Comparison of ENCODE assay signal across 27 mouse cellular contexts in the genomic region with DNA sequence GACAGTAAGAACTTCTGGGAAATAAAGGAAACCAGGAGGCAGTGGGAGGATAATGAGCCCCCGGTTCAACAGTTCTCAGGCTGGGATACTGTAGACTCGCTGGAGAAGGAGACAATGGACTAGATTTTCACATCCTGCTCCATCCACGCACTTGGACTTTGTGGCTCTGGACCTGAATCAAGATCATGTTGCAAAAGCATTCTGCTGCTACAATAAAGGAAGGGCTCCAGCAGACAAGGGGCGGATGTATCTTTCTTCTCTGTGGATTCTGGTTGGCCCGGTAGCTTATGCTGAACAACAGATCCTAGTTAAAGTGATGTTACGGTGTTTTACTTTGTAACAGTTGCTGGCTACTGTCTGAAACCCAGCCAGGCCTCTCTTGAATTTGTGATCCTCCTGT. TPM values are rescaled to one million over a fixed set of nuclear protein-coding genes. Genes with fewer than 3 reads are reported as not detected.
DNase-seq lines count a peak whose midpoint lies in the region; ATAC-seq and TF ChIP-seq lines count a peak whose summit lies in the region.
"Had no signal": no experiment of that assay in that cellular context is flagged by ENCODE, and none has a peak within 500 bp of the region (broad histone marks: within the 10 kb centered on the region; RNA-seq: fewer than 3 reads in every experiment).

No protein-coding gene starts in this region.

- no peaks in the 10 kb centered on the region for H3K36me3 ChIP-seq in liver, adult 2 months (ENCODE audit: control insufficient read depth, insufficient read depth, low read length)
- H3K36me3 ChIP-seq in intestine, embryonic 16.5 days (ENCODE audit: control insufficient read depth, insufficient read depth, low read length): no peaks in the 10 kb centered on the region
- H3K36me3 ChIP-seq in liver, embryonic 15.5 days (replicated peaks): no peaks in the 10 kb centered on the region
- no peaks in the 10 kb centered on the region for H3K36me3 ChIP-seq in stomach, embryonic 16.5 days (ENCODE audit: control insufficient read depth, insufficient read depth, low read length)
- H3K36me3 ChIP-seq: heart, embryonic 13.5 days; hindbrain, embryonic 10.5 days; hindbrain, embryonic 15.5 days; limb, embryonic 13.5 days had no signal

- TF ChIP-seq CTCF in liver, adult 2 months (IDR thresholded peaks at IDR 0.05; ENCODE audit: low read depth, low read length): no peak

- 14% methylated on average over 6 of the region's 6 CpGs for WGBS in liver, adult 2 months
- 74% methylated on average over 6 of the region's 6 CpGs for WGBS in intestine, embryonic 16.5 days
- 69% methylated on average over 6 of the region's 6 CpGs for WGBS in liver, embryonic 15.5 days (ENCODE audit: insufficient replicate concordance)
- 77% methylated on average over 6 of the region's 6 CpGs for WGBS in stomach, embryonic 16.5 days

- H3K27ac ChIP-seq in liver, adult 2 months (replicated peaks; ENCODE audit: insufficient read depth, low read depth, low read length): peak overlapping the region; percentile 100
- 0 out of 2 replicates have a peak overlapping the region, but pooled peaks have one; percentile 8 for H3K27ac ChIP-seq in intestine, embryonic 16.5 days (ENCODE audit: low read length)
- H3K27ac ChIP-seq in liver, embryonic 15.5 days (replicated peaks): peak overlapping the region; percentile 72
- peak overlapping the region; percentile 42; the same call in 1 of the 2 replicates for H3K27ac ChIP-seq in stomach, embryonic 16.5 days (ENCODE audit: low read length)
- H3K27ac ChIP-seq: gastrocnemius, adult 2 months; heart, embryonic 13.5 days; hindbrain, embryonic 10.5 days; hindbrain, embryonic 15.5 days; kidney, postnatal 0 days; limb, embryonic 13.5 days had no signal

- H3K9ac ChIP-seq in liver, adult 2 months (ENCODE audit: low read depth, low read length): peak overlapping the region; percentile 55
- no peak overlapping the region for H3K9ac ChIP-seq in intestine, embryonic 16.5 days (ENCODE audit: low read depth, low read length)
- H3K9ac ChIP-seq in liver, embryonic 15.5 days: no peak overlapping the region
- H3K9ac ChIP-seq in stomach, embryonic 16.5 days (ENCODE audit: low read length): no peak overlapping the region
- H3K9ac ChIP-seq: heart, embryonic 13.5 days; hindbrain, embryonic 15.5 days; limb, embryonic 13.5 days; lung, embryonic 14.5 days had no signal

- H3K79me2 ChIP-seq in liver, adult 2 months (ENCODE audit: control insufficient read depth, insufficient read depth, low read length): no peaks in the 10 kb centered on the region

- peak; percentile 53 for ATAC-seq in intestine, embryonic 16.5 days
- ATAC-seq in liver, embryonic 15.5 days (ENCODE audit: insufficient read depth): peak; percentile 23
- ATAC-seq in stomach, embryonic 16.5 days (ENCODE audit: insufficient read depth, low FRiP score): no peak
- ATAC-seq: forebrain, embryonic 16.5 days; inflammation-experienced regulatory T-cells, adult 6 months; midbrain, embryonic 16.5 days had no signal

- no peak for TF ChIP-seq POLR2A in liver, adult 2 months (IDR thresholded peaks at IDR 0.05; ENCODE audit: extremely low read depth, insufficient read depth, low read length)

- peak overlapping the region; percentile 49 for H3K4me3 ChIP-seq in liver, adult 2 months (ENCODE audit: insufficient read depth, low read depth, low read length)
- no peak overlapping the region for H3K4me3 ChIP-seq in intestine, embryonic 16.5 days (ENCODE audit: low read length)
- no peak overlapping the region for H3K4me3 ChIP-seq in liver, embryonic 15.5 days (replicated peaks)
- H3K4me3 ChIP-seq in stomach, embryonic 16.5 days (replicated peaks; ENCODE audit: low read length): no peak overlapping the region
- H3K4me3 ChIP-seq: erythroblast, embryonic 14.5 days; gastrocnemius, adult 2 months; heart, embryonic 13.5 days; hindbrain, embryonic 10.5 days; hindbrain, embryonic 15.5 days; limb, embryonic 13.5 days had no signal

- no peak overlapping the region for H3K4me2 ChIP-seq in intestine, embryonic 16.5 days (ENCODE audit: low read depth, low read length)
- peak overlapping the region; percentile 39 for H3K4me2 ChIP-seq in liver, embryonic 15.5 days
- H3K4me2 ChIP-seq in stomach, embryonic 16.5 days (ENCODE audit: low read depth, low read length): no peak overlapping the region
- H3K4me2 ChIP-seq: heart, embryonic 13.5 days; hindbrain, embryonic 15.5 days; limb, embryonic 13.5 days; lung, embryonic 14.5 days had no signal

- no peaks in the 10 kb centered on the region for H3K27me3 ChIP-seq in liver, adult 2 months (ENCODE audit: control insufficient read depth, insufficient read depth, low read length)
- H3K27me3 ChIP-seq in intestine, embryonic 16.5 days (replicated peaks; ENCODE audit: control insufficient read depth, insufficient read depth, low read length): no peaks in the 10 kb centered on the region
- peaks cover 23% of the 10 kb centered on the region; the same call in 1 of the 2 replicates for H3K27me3 ChIP-seq in liver, embryonic 15.5 days
- H3K27me3 ChIP-seq in stomach, embryonic 16.5 days (ENCODE audit: control insufficient read depth, insufficient read depth, low read length): no peaks in the 10 kb centered on the region
- H3K27me3 ChIP-seq: heart, embryonic 13.5 days; hindbrain, embryonic 15.5 days; limb, embryonic 13.5 days had no signal

- H3K9me3 ChIP-seq in intestine, embryonic 16.5 days (ENCODE audit: control insufficient read depth, low read length): no peaks in the 10 kb centered on the region
- H3K9me3 ChIP-seq in liver, embryonic 15.5 days (replicated peaks): no peaks in the 10 kb centered on the region
- no peaks in the 10 kb centered on the region for H3K9me3 ChIP-seq in stomach, embryonic 16.5 days (replicated peaks; ENCODE audit: control insufficient read depth, low read length)
- H3K9me3 ChIP-seq: heart, embryonic 13.5 days; hindbrain, embryonic 10.5 days; hindbrain, embryonic 15.5 days; limb, embryonic 13.5 days had no signal

- peak; percentile 97 for DNase-seq in liver, adult 2 months (ENCODE audit: extremely low read depth, low read depth, low spot score)
- no peak for DNase-seq in liver
- no peak for DNase-seq in thymus, adult 18-20 months
- no peak for DNase-seq in kidney, postnatal 4 days
- DNase-seq in layer of hippocampus, adult 11-12 months (ENCODE audit: low spot score): no peak
- DNase-seq: adrenal gland, postnatal 36 days; cerebellum, adult 18-20 months; cerebellum, postnatal 14 days; gastrocnemius, adult 2 months; heart, postnatal 14 days; kidney, adult 8-10 months; lung, embryonic 14.5 days; lung, postnatal 14 days; right cerebral cortex, adult 18-20 months; right cerebral cortex, postnatal 4 days had no signal

- peaks cover 31% of the 10 kb centered on the region for H3K4me1 ChIP-seq in liver, adult 2 months (ENCODE audit: control insufficient read depth, insufficient read depth, low read length)
- H3K4me1 ChIP-seq in intestine, embryonic 16.5 days (ENCODE audit: control insufficient read depth, insufficient read depth, low read length): peaks cover 16% of the 10 kb centered on the region
- H3K4me1 ChIP-seq in liver, embryonic 15.5 days (replicated peaks): peaks cover 32% of the 10 kb centered on the region
- peaks cover 20% of the 10 kb centered on the region for H3K4me1 ChIP-seq in stomach, embryonic 16.5 days (ENCODE audit: control insufficient read depth, insufficient read depth, low read length)
- H3K4me1 ChIP-seq: hindbrain, embryonic 10.5 days; hindbrain, embryonic 15.5 days had no signal

RNA-seq across cellular contexts. Expression of gene Larp1, which starts 22.4 kb away (rescaled TPM):
- total RNA-seq in liver, adult 2 months (2014; rRNA removed): 19.7 and 31.4 TPM in 2 replicates
- 34.7 and 39.8 TPM in 2 replicates for polyA plus RNA-seq in liver, adult 2 months (2012; rRNA removed)
- polyA plus RNA-seq in intestine, embryonic 16.5 days (2015; fragmentation: Nextera tagmentation; extraction: Ambion mirVana): 16.5 and 16.7 TPM in 2 replicates
- polyA plus RNA-seq in liver, embryonic 15.5 days (2015; fragmentation: Nextera tagmentation; extraction: Ambion mirVana): 17.3 and 19.8 TPM in 2 replicates
- polyA plus RNA-seq in stomach, embryonic 16.5 days (2015; fragmentation: Nextera tagmentation; extraction: Ambion mirVana): 21.8 and 22.9 TPM in 2 replicates

Comparison
In these comparisons a context has a peak if more than half of its experiments do, and no peak if none do; other contexts are left out.
1. H3K27ac ChIP-seq: peak in every context shown above with its lines; median percentile 100 in liver, adult 2 months; 72 in liver, embryonic 15.5 days; 42 in stomach, embryonic 16.5 days; 8 in intestine, embryonic 16.5 days.